Mouse (Mus musculus): ENCODE measurements around the gene Gm20388. TPM values are rescaled to one million over a fixed set of nuclear protein-coding genes. Genes with fewer than 3 reads are reported as not detected.
A peak's percentile ranks its signal among the peaks of the same experiment; 100 is the strongest.

Gm20388 gene
- polyA plus RNA-seq, 1 experiment from 2014 or later, result not detected

- 0 out of 2 replicates have a peak overlapping the region, but pooled peaks have one; percentile 30 for H3K27ac ChIP-seq (replicated peaks; ENCODE audit: low read depth, low read length)
- 49% methylated on average over 7 of the region's 7 CpGs for WGBS
- H3K9me3 ChIP-seq (ENCODE audit: control insufficient read depth, low read length), result no peaks in the 10 kb centered on the region
- peaks cover 3% of the 10 kb centered on the region; the same call in 1 of the 2 replicates for H3K4me1 ChIP-seq (ENCODE audit: control insufficient read depth, insufficient read depth, low read length)
- H3K4me2 ChIP-seq (ENCODE audit: low read depth, severe bottlenecking), result no peak overlapping the region
- ATAC-seq (ENCODE audit: insufficient number of reproducible peaks, low FRiP score, low TSS enrichment, low read depth) (no peak), DNase-seq (ENCODE audit: low spot score) (no peak)
- peak overlapping the region; percentile 17; the same call in 1 of the 2 replicates for H3K9ac ChIP-seq (ENCODE audit: low read length)
- no peak overlapping the region for H3K4me3 ChIP-seq (ENCODE audit: low read depth, low read length)
- no peaks in the 10 kb centered on the region for H3K27me3 ChIP-seq (ENCODE audit: control insufficient read depth, insufficient read depth, low read length)
- no peaks in the 10 kb centered on the region for H3K36me3 ChIP-seq (ENCODE audit: control insufficient read depth, insufficient read depth, low read length)
Measured at GRCm38 (mm10) chr8:120620441-120620840, 709.8 kb downstream of the Gm20388 start.

- H3K27me3 ChIP-seq (ENCODE audit: control insufficient read depth, insufficient read depth, low read length), result no peaks in the 10 kb centered on the region
- DNase-seq (ENCODE audit: low spot score) (no peak), ATAC-seq (ENCODE audit: insufficient number of reproducible peaks, low FRiP score, low TSS enrichment, low read depth) (no peak)
- H3K4me3 ChIP-seq (ENCODE audit: low read depth, low read length), result no peak overlapping the region
- H3K27ac ChIP-seq (replicated peaks; ENCODE audit: low read depth, low read length), result no peak overlapping the region
- H3K9ac ChIP-seq (ENCODE audit: low read length), result no peak overlapping the region
- peaks cover 3% of the 10 kb centered on the region; the same call in 1 of the 2 replicates for H3K4me1 ChIP-seq (ENCODE audit: control insufficient read depth, insufficient read depth, low read length)
- H3K36me3 ChIP-seq (ENCODE audit: control insufficient read depth, insufficient read depth, low read length), result no peaks in the 10 kb centered on the region
- H3K9me3 ChIP-seq (ENCODE audit: control insufficient read depth, low read length), result no peaks in the 10 kb centered on the region
- WGBS, result 74% methylated on average over 14 of the region's 14 CpGs
- no peak overlapping the region for H3K4me2 ChIP-seq (ENCODE audit: low read depth, severe bottlenecking)
Measured at GRCm38 (mm10) chr8:120622161-120622560, 711.5 kb downstream of the Gm20388 start.

- no peaks in the 10 kb centered on the region for H3K27me3 ChIP-seq (ENCODE audit: control insufficient read depth, insufficient read depth, low read length)
- H3K4me1 ChIP-seq (ENCODE audit: control insufficient read depth, insufficient read depth, low read length), result peaks cover 3% of the 10 kb centered on the region; the same call in 1 of the 2 replicates
- 48% methylated on average over 2 of the region's 2 CpGs for whole genome bisulfite sequencing
- DNase-seq (ENCODE audit: low spot score), result no peak
- H3K4me2 ChIP-seq (ENCODE audit: low read depth, severe bottlenecking), result no peak overlapping the region
- no peaks in the 10 kb centered on the region for H3K9me3 ChIP-seq (ENCODE audit: control insufficient read depth, low read length)
- H3K9ac ChIP-seq (ENCODE audit: low read length), result no peak overlapping the region
- H3K36me3 ChIP-seq (ENCODE audit: control insufficient read depth, insufficient read depth, low read length), result no peaks in the 10 kb centered on the region
- ATAC-seq (ENCODE audit: insufficient number of reproducible peaks, low FRiP score, low TSS enrichment, low read depth), result no peak
- no peak overlapping the region for H3K4me3 ChIP-seq (ENCODE audit: low read depth, low read length)
- no peak overlapping the region for H3K27ac ChIP-seq (replicated peaks; ENCODE audit: low read depth, low read length)
Measured at GRCm38 (mm10) chr8:120623608-120624007, 713.0 kb downstream of the Gm20388 start.

- H3K36me3 ChIP-seq (ENCODE audit: control insufficient read depth, insufficient read depth, low read length), result no peaks in the 10 kb centered on the region
- ATAC-seq (ENCODE audit: insufficient number of reproducible peaks, low FRiP score, low TSS enrichment, low read depth) (no peak), DNase-seq (ENCODE audit: low spot score) (no peak)
- H3K9me3 ChIP-seq (ENCODE audit: control insufficient read depth, low read length), result no peaks in the 10 kb centered on the region
- no peak overlapping the region for H3K27ac ChIP-seq (replicated peaks; ENCODE audit: low read depth, low read length)
- no peak overlapping the region for H3K4me3 ChIP-seq (ENCODE audit: low read depth, low read length)
- H3K4me1 ChIP-seq (ENCODE audit: control insufficient read depth, insufficient read depth, low read length), result no peaks in the 10 kb centered on the region
- WGBS, result 62% methylated on average over 11 of the region's 11 CpGs
- H3K4me2 ChIP-seq (ENCODE audit: low read depth, severe bottlenecking), result no peak overlapping the region
- H3K27me3 ChIP-seq (ENCODE audit: control insufficient read depth, insufficient read depth, low read length), result 0 out of 2 replicates have a peak, but pooled peaks cover 2% of the 10 kb centered on the region
- no peak overlapping the region for H3K9ac ChIP-seq (ENCODE audit: low read length)
Measured at GRCm38 (mm10) chr8:120626461-120626860, 715.8 kb downstream of the Gm20388 start.

- ATAC-seq (ENCODE audit: insufficient number of reproducible peaks, low FRiP score, low TSS enrichment, low read depth), result no peak
- Histone ChIP-seq H3K36me3 (ENCODE audit: control insufficient read depth, insufficient read depth, low read length) (no peaks in the 10 kb centered on the region), H3K9me3 (ENCODE audit: control insufficient read depth, low read length) (no peaks in the 10 kb centered on the region), H3K27ac (replicated peaks; ENCODE audit: low read depth, low read length) (no peak overlapping the region), H3K9ac (ENCODE audit: low read length) (no peak overlapping the region), H3K4me2 (ENCODE audit: low read depth, severe bottlenecking) (no peak overlapping the region), H3K4me1 (ENCODE audit: control insufficient read depth, insufficient read depth, low read length) (no peaks in the 10 kb centered on the region), H3K4me3 (ENCODE audit: low read depth, low read length) (no peak overlapping the region), H3K27me3 (ENCODE audit: control insufficient read depth, insufficient read depth, low read length) (0 out of 2 replicates have a peak, but pooled peaks cover 2% of the 10 kb centered on the region)
- DNase-seq (ENCODE audit: low spot score), result no peak
- WGBS, result 90% methylated on average over 5 of the region's 5 CpGs
Measured at GRCm38 (mm10) chr8:120627298-120627697, 716.7 kb downstream of the Gm20388 start.

GRCm38 (mm10) chr8:120630031-120630430 is 719.4 kb downstream of the Gm20388 start:
- H3K27ac ChIP-seq (replicated peaks; ENCODE audit: low read depth, low read length), result no peak overlapping the region
- DNase-seq (ENCODE audit: low spot score) (no peak), ATAC-seq (ENCODE audit: insufficient number of reproducible peaks, low FRiP score, low TSS enrichment, low read depth) (no peak)
- H3K27me3 ChIP-seq (ENCODE audit: control insufficient read depth, insufficient read depth, low read length), result peaks cover 13% of the 10 kb centered on the region; the same call in 1 of the 2 replicates
- 61% methylated on average over 5 of the region's 5 CpGs for WGBS
- H3K9ac ChIP-seq (ENCODE audit: low read length), result 0 out of 2 replicates have a peak overlapping the region, but pooled peaks have one; percentile 4
- H3K36me3 ChIP-seq (ENCODE audit: control insufficient read depth, insufficient read depth, low read length), result no peaks in the 10 kb centered on the region
- peaks cover 10% of the 10 kb centered on the region for H3K4me1 ChIP-seq (ENCODE audit: control insufficient read depth, insufficient read depth, low read length)
- H3K9me3 ChIP-seq (ENCODE audit: control insufficient read depth, low read length), result no peaks in the 10 kb centered on the region
- H3K4me2 ChIP-seq (ENCODE audit: low read depth, severe bottlenecking), result no peak overlapping the region
- no peak overlapping the region for H3K4me3 ChIP-seq (ENCODE audit: low read depth, low read length)

GRCm38 (mm10) chr8:120630848-120631247 is 720.2 kb downstream of the Gm20388 start:
- Histone ChIP-seq H3K4me2 (ENCODE audit: low read depth, severe bottlenecking) (no peak overlapping the region), H3K9me3 (ENCODE audit: control insufficient read depth, low read length) (no peaks in the 10 kb centered on the region), H3K9ac (ENCODE audit: low read length) (no peak overlapping the region), H3K4me1 (ENCODE audit: control insufficient read depth, insufficient read depth, low read length) (peaks cover 10% of the 10 kb centered on the region), H3K36me3 (ENCODE audit: control insufficient read depth, insufficient read depth, low read length) (no peaks in the 10 kb centered on the region), H3K27me3 (ENCODE audit: control insufficient read depth, insufficient read depth, low read length) (peaks cover 13% of the 10 kb centered on the region; the same call in 1 of the 2 replicates), H3K27ac (replicated peaks; ENCODE audit: low read depth, low read length) (no peak overlapping the region), H3K4me3 (ENCODE audit: low read depth, low read length) (no peak overlapping the region)
- DNase-seq (ENCODE audit: low spot score), result no peak
- WGBS, result 38% methylated on average over 6 of the region's 6 CpGs
- no peak for ATAC-seq (ENCODE audit: insufficient number of reproducible peaks, low FRiP score, low TSS enrichment, low read depth)

GRCm38 (mm10) chr8:120631441-120632375 is 721.1 kb downstream of the Gm20388 start:
- Histone ChIP-seq H3K4me1 (ENCODE audit: control insufficient read depth, insufficient read depth, low read length) (peaks cover 10% of the 10 kb centered on the region), H3K27ac (replicated peaks; ENCODE audit: low read depth, low read length) (no peak overlapping the region), H3K4me2 (ENCODE audit: low read depth, severe bottlenecking) (no peak overlapping the region), H3K4me3 (ENCODE audit: low read depth, low read length) (no peak overlapping the region), H3K9me3 (ENCODE audit: control insufficient read depth, low read length) (no peaks in the 10 kb centered on the region), H3K9ac (ENCODE audit: low read length) (no peak overlapping the region), H3K36me3 (ENCODE audit: control insufficient read depth, insufficient read depth, low read length) (no peaks in the 10 kb centered on the region), H3K27me3 (ENCODE audit: control insufficient read depth, insufficient read depth, low read length) (peaks cover 13% of the 10 kb centered on the region; the same call in 1 of the 2 replicates)
- DNase-seq (ENCODE audit: low spot score), result no peak
- ATAC-seq (ENCODE audit: insufficient number of reproducible peaks, low FRiP score, low TSS enrichment, low read depth), result no peak
- WGBS, result 77% methylated on average over 21 of the region's 21 CpGs
